Mouse (Mus musculus): ENCODE data around the gene Mgst3. TPM values are rescaled to one million over a fixed set of nuclear protein-coding genes. Genes with fewer than 3 reads are reported as not detected.

Gene Mgst3
- total and polyA plus RNA-seq, 3 experiments: 10.9 to 34.4 (median 22.7) TPM

DNA sequence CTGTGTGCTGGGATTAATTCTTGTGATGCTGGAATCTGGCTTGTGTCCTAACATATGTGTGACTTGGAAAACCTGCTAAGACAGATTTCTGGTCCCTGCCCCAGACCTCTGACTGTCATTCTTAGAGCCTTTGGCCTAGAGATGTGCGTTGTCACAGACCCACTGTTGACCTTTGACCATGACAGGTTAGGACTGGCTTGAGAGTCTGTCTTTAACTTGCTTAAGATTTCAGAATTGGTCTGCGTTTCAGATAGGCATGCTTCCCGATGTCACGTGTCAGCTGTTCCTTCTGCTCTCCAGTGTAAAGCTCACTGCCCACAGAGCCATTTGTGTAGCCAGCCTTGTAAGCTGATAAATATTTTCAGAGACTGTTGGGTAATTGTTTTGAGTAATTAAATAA is 30.8 kb downstream of the Mgst3 start:
- Histone ChIP-seq H3K9me3 (replicated peaks) (no peaks in the 10 kb centered on the region), H3K4me3 (ENCODE audit: low read depth, low read length) (no peak overlapping the region), H3K36me3 (replicated peaks) (peaks cover 96% of the 10 kb centered on the region), H3K4me1 (ENCODE audit: insufficient read depth, low read depth, low read length) (peaks cover 8% of the 10 kb centered on the region), H3K27me3 (ENCODE audit: insufficient read depth, low read length) (no peaks in the 10 kb centered on the region)
- TF ChIP-seq TAL1 (conservative IDR thresholded peaks at IDR 0.05; ENCODE audit: low read depth, low read length): no peak
- no peak for TF ChIP-seq CTCF (IDR thresholded peaks at IDR 0.05; ENCODE audit: low read depth, low read length)
- TF ChIP-seq GATA1 (IDR thresholded peaks at IDR 0.05; ENCODE audit: borderline replicate concordance, low read length): no peak
- no peak for TF ChIP-seq POLR2AphosphoS5 (IDR thresholded peaks at IDR 0.05; ENCODE audit: insufficient replicate concordance, low read depth, low read length)
- TF ChIP-seq GATA2 (IDR thresholded peaks at IDR 0.05; ENCODE audit: borderline replicate concordance, low read depth, low read length): no peak
- ATAC-seq (ENCODE audit: extremely low read depth, insufficient number of reproducible peaks, low FRiP score, poor library complexity, severe bottlenecking) (no peak), DNase-seq (ENCODE audit: low spot score) (no peak)

GRCm38 (mm10) chr1:167360268-167360667 is 33.4 kb downstream of the Mgst3 start:
- H3K36me3 ChIP-seq (replicated peaks): peaks cover 96% of the 10 kb centered on the region
- no peaks in the 10 kb centered on the region for H3K4me1 ChIP-seq (ENCODE audit: insufficient read depth, low read depth, low read length)
- no peak for ATAC-seq (ENCODE audit: extremely low read depth, insufficient number of reproducible peaks, low FRiP score, poor library complexity, severe bottlenecking)
- no peaks in the 10 kb centered on the region for H3K9me3 ChIP-seq (replicated peaks)
- H3K27me3 ChIP-seq (ENCODE audit: insufficient read depth, low read length): no peaks in the 10 kb centered on the region
- TF ChIP-seq TAL1 (conservative IDR thresholded peaks at IDR 0.05; ENCODE audit: low read depth, low read length) (no peak), CTCF (IDR thresholded peaks at IDR 0.05; ENCODE audit: low read depth, low read length) (no peak), GATA2 (IDR thresholded peaks at IDR 0.05; ENCODE audit: borderline replicate concordance, low read depth, low read length) (no peak), GATA1 (IDR thresholded peaks at IDR 0.05; ENCODE audit: borderline replicate concordance, low read length) (no peak), POLR2AphosphoS5 (IDR thresholded peaks at IDR 0.05; ENCODE audit: insufficient replicate concordance, low read depth, low read length) (no peak)
- H3K4me3 ChIP-seq (ENCODE audit: low read depth, low read length): no peak overlapping the region
- DNase-seq (ENCODE audit: low spot score): no peak

DNA sequence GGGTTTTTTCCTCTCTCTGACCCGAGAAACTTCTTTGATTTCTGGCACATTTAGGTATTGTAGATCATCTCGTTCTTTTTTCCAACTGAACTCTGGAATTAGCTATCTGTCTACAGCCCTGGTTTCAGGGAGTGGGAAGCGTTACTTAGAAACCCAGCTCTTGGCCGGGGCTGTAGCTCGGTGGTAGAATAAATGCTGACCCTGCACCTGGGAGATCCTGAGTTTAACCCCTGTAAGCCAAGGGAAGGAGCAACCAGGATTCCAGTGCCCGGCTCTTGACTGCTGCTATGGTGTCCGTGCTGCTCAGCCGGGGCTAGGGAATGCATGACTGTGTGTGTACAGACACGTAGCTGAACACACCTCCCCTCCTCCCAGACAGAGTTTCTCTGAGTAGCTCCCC is 34.9 kb downstream of the Mgst3 start:
- no peak for TF ChIP-seq TAL1 (conservative IDR thresholded peaks at IDR 0.05; ENCODE audit: low read depth, low read length)
- TF ChIP-seq CTCF (IDR thresholded peaks at IDR 0.05; ENCODE audit: low read depth, low read length): no peak
- no peak for TF ChIP-seq GATA1 (IDR thresholded peaks at IDR 0.05; ENCODE audit: borderline replicate concordance, low read length)
- TF ChIP-seq POLR2AphosphoS5 (IDR thresholded peaks at IDR 0.05; ENCODE audit: insufficient replicate concordance, low read depth, low read length): no peak
- TF ChIP-seq GATA2 (IDR thresholded peaks at IDR 0.05; ENCODE audit: borderline replicate concordance, low read depth, low read length): no peak
- Histone ChIP-seq H3K27me3 (ENCODE audit: insufficient read depth, low read length) (no peaks in the 10 kb centered on the region), H3K9me3 (replicated peaks) (no peaks in the 10 kb centered on the region), H3K36me3 (replicated peaks) (peaks cover 96% of the 10 kb centered on the region), H3K4me1 (ENCODE audit: insufficient read depth, low read depth, low read length) (no peaks in the 10 kb centered on the region), H3K4me3 (ENCODE audit: low read depth, low read length) (no peak overlapping the region)
- ATAC-seq (ENCODE audit: extremely low read depth, insufficient number of reproducible peaks, low FRiP score, poor library complexity, severe bottlenecking) (no peak), DNase-seq (ENCODE audit: low spot score) (no peak)

- H3K9me3 ChIP-seq (replicated peaks): no peaks in the 10 kb centered on the region
- H3K36me3 ChIP-seq (replicated peaks): peaks cover 94% of the 10 kb centered on the region
- no peaks in the 10 kb centered on the region for H3K27me3 ChIP-seq (ENCODE audit: insufficient read depth, low read length)
- H3K4me3 ChIP-seq (ENCODE audit: low read depth, low read length): no peak overlapping the region
- TF ChIP-seq CTCF (IDR thresholded peaks at IDR 0.05; ENCODE audit: low read depth, low read length): no peak
- TF ChIP-seq GATA2 (IDR thresholded peaks at IDR 0.05; ENCODE audit: borderline replicate concordance, low read depth, low read length): no peak
- no peak for TF ChIP-seq GATA1 (IDR thresholded peaks at IDR 0.05; ENCODE audit: borderline replicate concordance, low read length)
- no peak for TF ChIP-seq POLR2AphosphoS5 (IDR thresholded peaks at IDR 0.05; ENCODE audit: insufficient replicate concordance, low read depth, low read length)
- no peak for TF ChIP-seq TAL1 (conservative IDR thresholded peaks at IDR 0.05; ENCODE audit: low read depth, low read length)
- DNase-seq (ENCODE audit: low spot score) (no peak), ATAC-seq (ENCODE audit: extremely low read depth, insufficient number of reproducible peaks, low FRiP score, poor library complexity, severe bottlenecking) (no peak)
- peaks cover 3% of the 10 kb centered on the region; the same call in 1 of the 2 replicates for H3K4me1 ChIP-seq (ENCODE audit: insufficient read depth, low read depth, low read length)
Observed at GRCm38 (mm10) chr1:167357387-167357786, 36.3 kb downstream of the Mgst3 start.

DNA sequence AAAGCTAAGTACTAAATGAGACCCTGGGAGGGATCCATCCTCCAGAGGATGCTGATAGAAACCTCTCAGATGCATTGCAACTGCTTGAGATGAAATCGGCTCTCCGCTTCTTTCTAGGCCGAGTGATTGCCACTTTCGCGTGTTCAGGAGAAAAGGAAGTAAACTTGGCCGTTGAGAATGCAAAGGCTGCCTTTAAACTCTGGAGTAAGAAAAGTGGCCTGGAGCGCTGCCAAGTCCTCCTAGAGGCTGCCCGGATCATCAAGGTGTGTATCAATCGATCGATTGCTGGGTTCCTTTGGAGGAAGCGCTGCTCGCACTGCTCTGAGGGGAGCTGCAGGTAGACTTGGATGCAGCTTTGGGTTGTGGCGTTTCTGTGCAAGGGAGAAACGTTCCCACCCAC is 41.2 kb downstream of the Mgst3 start:
- no peak overlapping the region for H3K4me3 ChIP-seq (ENCODE audit: low read depth, low read length)

GRCm38 (mm10) chr1:167350597-167351415 is 42.8 kb downstream of the Mgst3 start:
- H3K4me1 ChIP-seq (ENCODE audit: insufficient read depth, low read depth, low read length): peaks cover 19% of the 10 kb centered on the region
- H3K9me3 ChIP-seq (replicated peaks): no peaks in the 10 kb centered on the region
- TF ChIP-seq POLR2AphosphoS5 (IDR thresholded peaks at IDR 0.05; ENCODE audit: insufficient replicate concordance, low read depth, low read length): no peak
- TF ChIP-seq GATA2 (IDR thresholded peaks at IDR 0.05; ENCODE audit: borderline replicate concordance, low read depth, low read length): no peak
- TF ChIP-seq GATA1 (IDR thresholded peaks at IDR 0.05; ENCODE audit: borderline replicate concordance, low read length): no peak
- TF ChIP-seq TAL1 (conservative IDR thresholded peaks at IDR 0.05; ENCODE audit: low read depth, low read length): no peak
- H3K27me3 ChIP-seq (ENCODE audit: insufficient read depth, low read length): no peaks in the 10 kb centered on the region
- peak overlapping the region; percentile 93 for H3K4me3 ChIP-seq (ENCODE audit: low read depth, low read length)
- ATAC-seq (ENCODE audit: extremely low read depth, insufficient number of reproducible peaks, low FRiP score, poor library complexity, severe bottlenecking) (no peak), DNase-seq (ENCODE audit: low spot score) (no peak)
- peaks cover 37% of the 10 kb centered on the region for H3K36me3 ChIP-seq (replicated peaks)

More for the DNA sequence above, 41.2 kb downstream of the Mgst3 start:
- Histone ChIP-seq H3K4me1 (ENCODE audit: insufficient read depth, low read depth, low read length) (peaks cover 19% of the 10 kb centered on the region), H3K27me3 (ENCODE audit: insufficient read depth, low read length) (no peaks in the 10 kb centered on the region), H3K9me3 (replicated peaks) (no peaks in the 10 kb centered on the region), H3K36me3 (replicated peaks) (peaks cover 53% of the 10 kb centered on the region)
- TF ChIP-seq CTCF (IDR thresholded peaks at IDR 0.05; ENCODE audit: low read depth, low read length): no peak
- no peak for TF ChIP-seq GATA2 (IDR thresholded peaks at IDR 0.05; ENCODE audit: borderline replicate concordance, low read depth, low read length)
- TF ChIP-seq TAL1 (conservative IDR thresholded peaks at IDR 0.05; ENCODE audit: low read depth, low read length): no peak
- TF ChIP-seq POLR2AphosphoS5 (IDR thresholded peaks at IDR 0.05; ENCODE audit: insufficient replicate concordance, low read depth, low read length): no peak
- no peak for TF ChIP-seq GATA1 (IDR thresholded peaks at IDR 0.05; ENCODE audit: borderline replicate concordance, low read length)
- no peak for DNase-seq (ENCODE audit: low spot score)
- ATAC-seq (ENCODE audit: extremely low read depth, insufficient number of reproducible peaks, low FRiP score, poor library complexity, severe bottlenecking): no peak

All from G1E (cell line).